Comparison of ENCODE assay signal across 14 mouse cellular contexts in the genomic region with DNA sequence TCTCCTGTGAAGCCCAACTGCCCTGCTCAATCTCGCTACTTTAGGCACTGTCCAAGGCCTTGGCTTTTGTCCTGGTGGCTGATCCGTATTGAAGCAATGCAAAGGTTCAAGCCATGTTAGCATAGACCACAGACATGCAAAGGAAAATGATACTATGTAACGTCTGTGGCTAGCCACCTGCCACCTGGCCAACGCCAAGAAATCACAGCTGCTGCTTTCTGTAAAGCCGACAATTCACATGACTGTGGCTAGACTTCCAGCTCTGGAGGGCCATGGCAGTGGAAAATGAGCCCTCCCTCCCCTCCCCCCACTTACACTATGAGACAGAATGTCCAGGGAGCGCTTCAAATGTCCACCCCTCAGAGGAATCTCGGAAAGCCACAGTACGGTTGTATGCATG. TPM values are rescaled to one million over a fixed set of nuclear protein-coding genes. Genes with fewer than 3 reads are reported as not detected.
A peak's percentile ranks its signal among the peaks of the same experiment; 100 is the strongest.
DNase-seq lines count a peak whose midpoint lies in the region; ATAC-seq and TF ChIP-seq lines count a peak whose summit lies in the region.
"Had no signal": no experiment of that assay in that cellular context is flagged by ENCODE, and none has a peak within 500 bp of the region (broad histone marks: within the 10 kb centered on the region; RNA-seq: fewer than 3 reads in every experiment).

No protein-coding gene starts in this region.

- H3K4me1 ChIP-seq in forebrain, embryonic 14.5 days (ENCODE audit: control insufficient read depth, insufficient read depth, low read length): no peaks in the 10 kb centered on the region
- H3K4me1 ChIP-seq in forebrain, embryonic 11.5 days (replicated peaks; ENCODE audit: control insufficient read depth, insufficient read depth, low read length): no peaks in the 10 kb centered on the region
- H3K4me1 ChIP-seq in ES-E14 (ENCODE audit: control insufficient read depth in 2 of 2, insufficient read depth in 2 of 2, low read length in 2 of 2, poor library complexity in 1 of 2): peaks cover 14 to 25% of the 10 kb centered on the region in 2 experiments

- no peak overlapping the region for H3K4me3 ChIP-seq in forebrain, embryonic 14.5 days (ENCODE audit: low read depth, low read length)
- H3K4me3 ChIP-seq in forebrain, embryonic 11.5 days (ENCODE audit: low read depth, low read length): no peak overlapping the region
- no peak overlapping the region for H3K4me3 ChIP-seq in ES-E14 (ENCODE audit: insufficient read depth in 1 of 2, low read depth in 1 of 2, low read length in 2 of 2, poor library complexity in 1 of 2, severe bottlenecking in 1 of 2)
- H3K4me3 ChIP-seq: hindbrain, embryonic 10.5 days; liver, embryonic 15.5 days; megakaryocyte, embryonic 14.5 days had no signal

- no peaks in the 10 kb centered on the region for H3K27me3 ChIP-seq in forebrain, embryonic 14.5 days (replicated peaks; ENCODE audit: control insufficient read depth, insufficient read depth, low read length)
- no peaks in the 10 kb centered on the region for H3K27me3 ChIP-seq in forebrain, embryonic 11.5 days (ENCODE audit: control insufficient read depth, insufficient read depth, low read length)
- H3K27me3 ChIP-seq: liver, embryonic 15.5 days had no signal

- 71% methylated on average over 8 of the region's 8 CpGs for WGBS in forebrain, embryonic 14.5 days
- WGBS in forebrain, embryonic 11.5 days: 88% methylated on average over 8 of the region's 8 CpGs

- H3K4me2 ChIP-seq in forebrain, embryonic 14.5 days (ENCODE audit: low read length): no peak overlapping the region
- H3K4me2 ChIP-seq in forebrain, embryonic 11.5 days (ENCODE audit: low read depth, low read length, severe bottlenecking): no peak overlapping the region
- H3K4me2 ChIP-seq: liver, embryonic 15.5 days had no signal

- ATAC-seq in forebrain, embryonic 14.5 days: peak; percentile 37; the same call in 1 of the 2 replicates
- no peak for ATAC-seq in forebrain, embryonic 11.5 days (replicated peaks; ENCODE audit: low FRiP score)

- peak; percentile 42 for DNase-seq in forebrain, embryonic 14.5 days (ENCODE audit: low spot score)
- no peak for DNase-seq in forebrain, embryonic 11.5 days (ENCODE audit: low spot score)
- no peak for DNase-seq in ES-E14 (ENCODE audit: low read depth, low spot score)
- peak; percentile 72 to 82 for DNase-seq in cerebellum, postnatal 14 days
- DNase-seq in gastrocnemius, postnatal 10 days: peak; percentile 40
- DNase-seq in heart, postnatal 25 days (ENCODE audit: low spot score): no peak
- DNase-seq in ovary, adult 18-20 months (ENCODE audit: low spot score): no peak
- DNase-seq in lung, postnatal 36 days: no peak
- DNase-seq: adrenal gland, adult 2 months; right cerebral cortex, adult 18-20 months had no signal

- H3K27ac ChIP-seq in forebrain, embryonic 14.5 days (ENCODE audit: low read depth, low read length): no peak overlapping the region
- no peak overlapping the region for H3K27ac ChIP-seq in forebrain, embryonic 11.5 days (ENCODE audit: low read depth, low read length)
- peak overlapping the region; percentile 15; the same call in 1 of the 2 replicates for H3K27ac ChIP-seq in ES-E14 (ENCODE audit: insufficient read depth, low read depth, low read length, poor library complexity, severe bottlenecking)
- H3K27ac ChIP-seq: hindbrain, embryonic 10.5 days; kidney, postnatal 0 days; liver, embryonic 15.5 days had no signal

- no peaks in the 10 kb centered on the region for H3K9me3 ChIP-seq in forebrain, embryonic 14.5 days (replicated peaks; ENCODE audit: control insufficient read depth, low read length)
- no peaks in the 10 kb centered on the region for H3K9me3 ChIP-seq in forebrain, embryonic 11.5 days (ENCODE audit: control insufficient read depth, low read length)
- H3K9me3 ChIP-seq in ES-E14 (ENCODE audit: control insufficient read depth, insufficient read depth, low read depth, low read length): no peaks in the 10 kb centered on the region
- H3K9me3 ChIP-seq: hindbrain, embryonic 10.5 days; liver, embryonic 15.5 days had no signal

- intact Hi-C loops in heart, postnatal 25 days (cut with DNase I): no loop called here

- no peaks in the 10 kb centered on the region for H3K36me3 ChIP-seq in forebrain, embryonic 14.5 days (ENCODE audit: control insufficient read depth, insufficient read depth, low read length)
- H3K36me3 ChIP-seq in forebrain, embryonic 11.5 days (ENCODE audit: control insufficient read depth, insufficient read depth, low read length): no peaks in the 10 kb centered on the region; the same call in 1 of the 2 replicates
- no peaks in the 10 kb centered on the region; the same call in 1 of the 2 replicates for H3K36me3 ChIP-seq in ES-E14 (ENCODE audit: control insufficient read depth, insufficient read depth, low read length, poor library complexity, severe bottlenecking)
- H3K36me3 ChIP-seq: liver, embryonic 15.5 days had no signal

- H3K9ac ChIP-seq in forebrain, embryonic 14.5 days (ENCODE audit: low read length): no peak overlapping the region
- H3K9ac ChIP-seq in forebrain, embryonic 11.5 days (ENCODE audit: low read length): no peak overlapping the region
- no peak overlapping the region for H3K9ac ChIP-seq in ES-E14 (ENCODE audit: insufficient read depth, low read depth, low read length, poor library complexity, severe bottlenecking)
- H3K9ac ChIP-seq: liver, embryonic 15.5 days had no signal

- in situ Hi-C loops in ES-E14 (cut with MboI; ENCODE audit: low sequenced_read_pairs in 2 of 2, unreplicated experiment in 2 of 2): no loop called here

TF ChIP-seq in ES-E14, 5 proteins besides CTCF, POLR2A, EP300 and RAD21:
- TF ChIP-seq HCFC1 (IDR thresholded peaks at IDR 0.05; ENCODE audit: borderline replicate concordance, insufficient read depth, low read length) (no peak), CHD2 (IDR thresholded peaks at IDR 0.05; ENCODE audit: low read depth, low read length) (no peak), MAFK (IDR thresholded peaks at IDR 0.05; ENCODE audit: insufficient read depth, low read depth, low read length) (no peak), ZC3H11A (IDR thresholded peaks at IDR 0.05; ENCODE audit: borderline replicate concordance, low read depth, low read length) (no peak), ZNF384 (IDR thresholded peaks at IDR 0.05; ENCODE audit: low read depth, low read length) (no peak)

RNA-seq across cellular contexts. Expression of gene Rell1, which starts 11.1 kb away (rescaled TPM):
- polyA plus RNA-seq in forebrain, embryonic 14.5 days (2014; fragmentation: Nextera tagmentation; extraction: Ambion mirVana): 9.3 and 10.2 TPM in 2 replicates
- 12.2 and 13.3 TPM in 2 replicates for polyA plus RNA-seq in forebrain, embryonic 11.5 days (2014; fragmentation: Nextera tagmentation; extraction: Ambion mirVana)
- 18.5 and 21.0 TPM in 2 replicates for total RNA-seq in ES-E14 (2012; rRNA removed)
- 10 to 100 TPM; 16.0 to 16.3 TPM for total RNA-seq in gastrocnemius, postnatal 10 days (2021)
- total RNA-seq in heart, postnatal 25 days (2021): 10 to 100 TPM in 1 of 2 experiments, 1 to 10 TPM in 1; 8.7 to 11.7 TPM

Comparison
In these comparisons a context has a peak if more than half of its experiments do, and no peak if none do; other contexts are left out.
1. DNase-seq: peak in forebrain, embryonic 14.5 days (single experiment), cerebellum, postnatal 14 days (2 of 2) and gastrocnemius, postnatal 10 days (single experiment); none in forebrain, embryonic 11.5 days (single experiment), ES-E14 (single experiment), heart, postnatal 25 days (single experiment), ovary, adult 18-20 months (single experiment) and lung, postnatal 36 days (single experiment).